Mouse (Mus musculus) heart, postnatal 14 days (tissue): ENCODE data around the gene Lst1. TPM values are rescaled to one million over a fixed set of nuclear protein-coding genes. Genes with fewer than 3 reads are reported as not detected.

Experiments used
- DNase-seq, 2 experiments: peaks; one replicate each; pipeline ENCODE4 v3.0.0; 2021 to 2022
- intact Hi-C: fragments of 180-260 bp; cut with DNase I; formaldehyde crosslinking; loops from one replicate; pipeline ENCODE4 v1.15.1; 2025
- total RNA-seq, 2 experiments: library from RNA; stranded (reverse); gene quantifications; 2 replicates each; pipeline ENCODE4 v1.2.3; 2021

The Lst1 gene
- total RNA-seq, 2 experiments from 2014 or later = 3.8 to 4.0 TPM

GRCm38 (mm10) chr17:35213071-35213470 is 24.8 kb upstream of the Lst1 start:
- intact Hi-C loops = no loop called here
- DNase-seq = no peak

- intact Hi-C loops = no loop called here
- no peak for DNase-seq
Measured at GRCm38 (mm10) chr17:35210593-35210992, 22.4 kb upstream of the Lst1 start.

DNA sequence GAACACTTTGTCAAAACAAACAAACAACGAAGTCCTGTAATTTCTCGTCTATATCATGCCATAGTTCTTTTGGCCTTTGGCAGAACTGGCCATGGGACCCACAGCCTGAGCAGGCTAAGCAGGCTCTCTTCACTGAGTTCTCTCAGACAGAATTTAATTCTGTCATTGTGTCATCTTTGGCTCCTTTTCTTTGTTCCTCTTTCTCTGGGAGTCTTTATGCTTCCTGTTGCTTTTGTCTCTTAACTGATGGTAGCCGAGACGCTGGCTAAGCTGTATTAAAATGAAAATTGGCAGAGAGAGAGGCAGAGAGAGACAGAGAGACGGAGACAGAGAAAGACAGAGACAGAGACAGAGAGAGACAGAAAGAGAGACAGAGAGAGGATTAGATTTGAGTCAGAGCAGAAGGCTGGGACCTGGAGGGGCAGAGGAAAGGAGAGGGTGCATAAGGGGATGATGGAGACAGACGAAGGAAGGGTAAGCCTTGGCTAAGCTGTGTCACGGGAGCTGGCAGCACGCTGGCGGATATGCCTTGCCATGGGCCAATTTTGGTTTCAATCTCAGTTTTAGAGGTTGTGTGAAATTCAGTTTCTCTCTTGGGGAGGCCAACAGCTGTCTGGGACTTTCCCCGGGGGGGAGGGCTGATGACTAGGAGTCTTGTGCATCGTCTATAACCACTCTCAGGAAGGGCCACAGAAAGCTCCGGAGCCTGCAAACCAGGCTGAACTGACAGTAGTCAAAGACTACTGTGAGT is 21.7 kb upstream of the Lst1 start:
- DNase-seq = no peak
- intact Hi-C loops = no loop called here

DNA sequence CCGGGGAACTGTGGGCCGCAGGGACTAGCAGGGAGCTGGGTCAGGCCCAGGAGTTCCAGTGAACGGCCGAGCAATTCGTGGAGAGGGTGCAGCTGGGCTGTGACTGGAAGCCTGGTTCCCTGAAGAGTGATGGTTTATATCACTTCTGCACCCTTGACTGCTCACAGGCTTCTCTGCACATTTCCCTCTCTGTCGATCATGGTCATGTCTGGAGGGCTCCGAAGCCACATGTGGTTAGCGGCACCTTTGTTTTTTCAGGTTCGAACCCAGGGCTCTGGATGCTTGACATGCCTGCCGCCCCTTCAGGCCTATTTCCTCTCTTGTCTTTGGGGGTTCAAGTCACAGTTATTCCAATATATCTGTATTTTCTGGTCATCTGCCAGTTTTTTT is 17.1 kb upstream of the Lst1 start:
- no peak for DNase-seq
- intact Hi-C loops = no loop called here

- DNase-seq = no peak
- intact Hi-C loops = no loop called here
Measured at GRCm38 (mm10) chr17:35204494-35205379, 16.5 kb upstream of the Lst1 start, which contains the start of gene Lta. TSS of gene Lta (minus strand) at chr17:35205351.

DNA sequence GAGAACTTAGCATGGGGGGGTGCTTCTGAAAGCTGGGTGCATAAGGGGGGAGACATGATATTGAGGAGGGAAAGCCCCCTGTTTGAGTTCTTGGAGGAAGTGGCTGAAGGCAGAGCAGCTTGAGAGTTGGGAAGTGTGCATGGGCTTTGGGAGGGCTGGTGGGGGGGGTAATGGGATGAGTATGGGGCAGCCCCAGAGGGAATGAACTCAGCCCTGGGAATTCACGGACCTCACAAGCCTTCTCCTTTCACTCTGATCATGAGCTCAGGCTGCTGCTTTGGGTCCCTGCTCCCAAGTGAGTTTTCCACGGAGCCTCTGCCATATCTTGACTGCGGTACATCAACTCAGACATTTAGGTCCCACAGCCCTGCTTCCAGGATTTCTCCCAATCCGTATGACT is 14.2 kb upstream of the Lst1 start:
- DNase-seq = no peak
- intact Hi-C loops = loop anchor here (2.0 kb wide), 1 partner anchor 16 kb away; no protein-coding TSS in a partner anchor

DNA sequence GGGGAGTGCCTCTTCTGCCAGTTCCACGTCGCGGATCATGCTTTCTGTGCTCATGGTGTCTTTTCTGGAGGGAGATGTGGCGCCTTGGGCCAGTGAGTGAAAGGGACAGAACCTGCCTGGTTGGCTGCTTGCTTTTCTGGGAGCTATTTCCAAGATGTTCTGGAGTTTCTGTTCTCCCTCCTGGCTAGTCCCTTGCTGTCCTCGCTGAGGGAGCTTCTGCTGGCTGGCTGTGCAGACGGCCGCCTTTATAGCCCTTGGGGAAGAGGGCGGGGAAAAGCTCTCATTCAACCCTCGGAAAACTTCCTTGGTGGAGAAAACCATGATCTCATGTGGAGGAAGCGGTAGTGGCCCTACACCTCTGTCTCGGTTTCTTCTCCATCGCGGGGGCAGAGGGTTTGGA is 13.5 kb upstream of the Lst1 start, which contains the start of gene Tnf:
Gene Tnf (minus strand): TSS at position 221 of the 400 bp plus-strand sequence.
- peak; percentile 64 to 69 for DNase-seq

GRCm38 (mm10) chr17:35201128-35201527 is 12.9 kb upstream of the Lst1 start:
- intact Hi-C loops = no loop called here
- DNase-seq = no peak

More for the DNA sequence above, 13.5 kb upstream of the Lst1 start, which contains the start of gene Tnf:
- intact Hi-C loops = loop anchor here (2.0 kb wide), 1 partner anchor 17 kb away; no protein-coding TSS in a partner anchor

DNA sequence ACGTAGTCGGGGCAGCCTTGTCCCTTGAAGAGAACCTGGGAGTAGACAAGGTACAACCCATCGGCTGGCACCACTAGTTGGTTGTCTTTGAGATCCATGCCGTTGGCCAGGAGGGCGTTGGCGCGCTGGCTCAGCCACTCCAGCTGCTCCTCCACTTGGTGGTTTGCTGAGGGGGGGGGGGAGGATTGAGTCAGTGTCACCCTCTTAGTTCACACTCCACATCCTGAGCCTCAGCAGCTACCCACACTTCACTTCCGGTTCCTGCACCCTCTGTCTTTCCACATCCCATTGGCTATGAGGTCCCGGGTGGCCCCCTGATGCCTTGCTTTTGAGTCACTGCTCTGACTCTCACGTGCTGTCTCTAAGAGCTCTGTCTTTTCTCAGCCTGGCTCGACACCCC is 12.2 kb upstream of the Lst1 start:
- no peak for DNase-seq
- intact Hi-C loops = no loop called here

GRCm38 (mm10) chr17:35198946-35199345 is 10.7 kb upstream of the Lst1 start:
- DNase-seq = no peak
- intact Hi-C loops = loop anchor here (5.0 kb wide), 1 partner anchor 33 kb away; the partner anchor contains the start of gene Atp6v1g2

DNA sequence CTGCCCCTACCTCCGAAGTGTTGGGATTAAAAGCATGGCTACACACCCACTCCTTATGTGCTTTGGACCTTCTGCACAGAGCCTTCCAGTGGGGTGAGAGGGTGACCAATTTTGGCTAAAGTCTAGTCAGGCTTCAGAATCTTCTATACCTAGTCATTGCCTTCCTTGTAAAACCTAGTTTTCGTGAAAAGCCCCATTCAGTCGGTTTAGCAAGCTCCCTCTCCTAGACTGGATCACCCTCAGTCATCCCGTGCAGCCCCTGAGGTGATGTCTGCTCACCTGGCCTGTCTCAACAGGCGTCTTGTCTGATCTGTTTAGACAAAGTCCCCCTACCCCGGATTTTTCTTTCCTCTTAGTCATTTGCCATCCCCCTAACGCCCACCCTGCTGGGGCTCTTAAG is 9.8 kb upstream of the Lst1 start:
- intact Hi-C loops = loop anchor here (5.0 kb wide), 1 partner anchor 34 kb away; the partner anchor contains the start of gene Atp6v1g2
- DNase-seq = no peak

GRCm38 (mm10) chr17:35197126-35197525 is 8.9 kb upstream of the Lst1 start:
- DNase-seq = no peak
- intact Hi-C loops = loop anchor here (2.0 to 5.0 kb wide), 2 partner anchors 24 to 35 kb away; partner anchors contain the start of genes Atp6v1g2 and Gm16181

- intact Hi-C loops = loop anchor here (2.0 to 5.0 kb wide), 2 partner anchors 25 to 36 kb away; partner anchors contain the start of genes Atp6v1g2 and Gm16181
- no peak for DNase-seq
Measured at GRCm38 (mm10) chr17:35196321-35196641, 8.0 kb upstream of the Lst1 start.

DNA sequence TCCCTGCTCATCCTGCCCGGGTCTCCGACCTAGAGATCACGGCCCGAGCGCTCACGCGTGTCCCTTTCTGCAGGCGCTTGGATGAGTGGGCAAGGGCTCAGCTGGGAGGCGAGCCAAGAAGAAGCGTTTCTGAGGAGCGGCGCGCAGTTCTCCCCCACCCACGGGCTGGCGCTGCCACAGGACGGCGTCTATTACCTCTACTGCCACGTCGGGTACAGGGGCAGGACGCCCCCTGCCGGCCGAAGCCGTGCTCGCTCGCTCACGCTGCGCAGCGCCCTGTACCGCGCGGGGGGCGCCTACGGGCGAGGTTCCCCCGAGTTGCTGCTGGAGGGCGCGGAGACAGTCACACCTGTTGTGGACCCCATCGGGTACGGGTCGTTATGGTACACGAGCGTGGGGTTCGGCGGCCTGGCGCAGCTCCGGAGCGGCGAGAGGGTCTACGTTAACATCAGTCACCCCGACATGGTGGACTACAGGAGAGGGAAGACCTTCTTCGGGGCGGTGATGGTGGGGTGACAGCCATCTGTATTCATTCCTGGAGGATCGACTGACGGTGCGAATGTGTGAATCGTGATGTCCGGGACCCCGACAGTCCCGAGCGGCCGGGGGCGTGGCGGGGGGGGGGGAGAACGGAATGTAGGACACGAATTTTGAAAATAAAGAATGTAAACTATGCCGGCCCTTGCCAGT is 7.5 kb upstream of the Lst1 start:
- intact Hi-C loops = loop anchor here (1.0 to 5.0 kb wide), 3 partner anchors 16 to 37 kb away; partner anchors contain the start of genes Atp6v1g2 and Gm16181
- DNase-seq = peak; percentile 87 to 92

- intact Hi-C loops = loop anchor here (1.0 to 5.0 kb wide), 2 partner anchors 16 to 37 kb away; partner anchors contain the start of gene Atp6v1g2
Measured at GRCm38 (mm10) chr17:35194844-35195630, 6.8 kb upstream of the Lst1 start.

GRCm38 (mm10) chr17:35193881-35194843 is 5.9 kb upstream of the Lst1 start, which contains the start of gene Ltb:
TSS of gene Ltb (plus strand) at chr17:35194439.
- intact Hi-C loops = no loop called here
- no peak for DNase-seq

More at GRCm38 (mm10) chr17:35194844-35195630, 6.8 kb upstream of the Lst1 start:
- DNase-seq = no peak

DNA sequence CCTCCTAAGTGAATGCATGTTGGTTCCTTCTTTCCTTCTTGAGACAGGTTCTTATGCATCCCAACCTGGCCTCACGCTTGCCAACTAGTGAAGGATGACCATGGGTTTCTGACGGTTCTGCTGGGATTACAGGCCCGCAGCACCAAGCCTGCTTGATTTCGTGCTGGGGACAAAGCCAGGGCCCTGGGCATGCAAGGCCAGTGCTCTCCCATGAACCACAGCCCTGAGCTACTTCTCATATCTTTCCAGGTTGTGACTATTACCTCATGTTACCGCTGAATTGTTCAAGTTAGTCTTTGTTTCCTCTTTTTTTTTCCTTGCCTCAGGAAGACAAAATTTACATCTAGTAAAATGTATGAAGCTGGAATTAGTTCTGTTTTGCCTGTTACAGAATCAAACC is 4.7 kb upstream of the Lst1 start:
- intact Hi-C loops = no loop called here
- no peak for DNase-seq

- intact Hi-C loops = no loop called here
- DNase-seq = no peak
Measured at GRCm38 (mm10) chr17:35191723-35192122, 3.5 kb upstream of the Lst1 start.
